Mouse (Mus musculus) ES-E14 (cell line): ENCODE measurements around the gene Vash1.

Experiments
- CHD2 ChIP-seq: IDR thresholded peaks from 2 replicates; pipeline ENCODE4 v1.6.1; 2014; ENCODE audit warnings: mild to moderate bottlenecking, low read depth, low read length, inconsistent platforms
- HCFC1 ChIP-seq: IDR thresholded peaks from 2 replicates; pipeline ENCODE4 v1.6.1; 2012; ENCODE audit warnings: low read length, inconsistent platforms, borderline replicate concordance; ENCODE audit not compliant: insufficient read depth
- ZC3H11A ChIP-seq: IDR thresholded peaks from 2 replicates; pipeline ENCODE4 v1.6.1; 2012; ENCODE audit warnings: low read depth, mild to moderate bottlenecking, inconsistent platforms, low read length, borderline replicate concordance
- ZNF384 ChIP-seq: IDR thresholded peaks from 2 replicates; pipeline ENCODE4 v1.6.1; 2012; ENCODE audit warnings: low read depth, low read length, inconsistent platforms

- TF ChIP-seq HCFC1 (no peak), CHD2 (no peak), ZNF384 (no peak), ZC3H11A (no peak)
These were observed 14.2 kb downstream of the Vash1 start for GRCm38 (mm10) chr12:86692471-86693356.
